Mouse (Mus musculus) midbrain, embryonic 13.5 days (tissue): ENCODE measurements around the gene Hapln2. TPM values are rescaled to one million over a fixed set of nuclear protein-coding genes. Genes with fewer than 3 reads are reported as not detected.

Experiments used
- ATAC-seq: fragments of 200-750 bp; cut with Nextera tagmentation; 2 replicates; pipeline ENCODE4 v1.8.0; 2017; ENCODE audit warnings: mild to moderate bottlenecking, moderate TSS enrichment, moderate library complexity
- H3K27ac ChIP-seq: fragments of 300-500 bp; sonication (generic); 2 replicates; pipeline ENCODE4 v1.5.1; 2015; ENCODE audit warnings: inconsistent platforms, mild to moderate bottlenecking, moderate library complexity
- H3K27me3 ChIP-seq: fragments of 300-500 bp; sonication (generic); 2 replicates; pipeline ENCODE4 v1.6.1; 2015; ENCODE audit warnings: mild to moderate bottlenecking, inconsistent platforms
- H3K36me3 ChIP-seq: fragments of 300-500 bp; sonication (generic); 2 replicates; pipeline ENCODE4 v1.6.1; 2015; ENCODE audit warnings: mild to moderate bottlenecking, inconsistent platforms
- H3K4me1 ChIP-seq: fragments of 300-500 bp; sonication (generic); replicated peaks from 2 replicates; pipeline ENCODE4 v1.6.1; 2015; ENCODE audit warnings: inconsistent platforms
- H3K4me2 ChIP-seq: fragments of 300-500 bp; sonication (generic); replicated peaks from 2 replicates; pipeline ENCODE4 v1.6.1; 2015; ENCODE audit warnings: moderate library complexity, mild to moderate bottlenecking, inconsistent platforms
- H3K4me3 ChIP-seq: fragments of 300-500 bp; sonication (generic); replicated peaks from 2 replicates; pipeline ENCODE4 v1.5.1; 2015; ENCODE audit warnings: mild to moderate bottlenecking, inconsistent platforms
- H3K9ac ChIP-seq: fragments of 300-500 bp; sonication (generic); replicated peaks from 2 replicates; pipeline ENCODE4 v1.6.1; 2015; ENCODE audit warnings: mild to moderate bottlenecking, inconsistent platforms
- H3K9me3 ChIP-seq: fragments of 300-500 bp; sonication (generic); 2 replicates; pipeline ENCODE4 v1.6.1; 2016; ENCODE audit warnings: mild to moderate bottlenecking, inconsistent platforms
- WGBS: fragments of 180-500 bp; shearing (Covaris S2); methylation state at CpG from one replicate; pipeline ENCODE4 v1.1.7; 2015; 5-methylcytosine and 5-hydroxymethylcytosine counted together
- polyA plus RNA-seq: library from polyadenylated mRNA; unstranded; fragments of >200 nt; fragmentation: Nextera tagmentation; extraction: Ambion mirVana; gene quantifications from 2 replicates; pipeline ENCODE4 v1.2.1, GENCODE M21; 2015

The Hapln2 gene
- polyA plus RNA-seq, 1 experiment from 2014 or later: 0.55 TPM

- H3K4me2 ChIP-seq: no peak overlapping the region
- no peak for ATAC-seq
These were observed 43.3 kb downstream of the Hapln2 start for GRCm38 (mm10) chr3:87984094-87984493.

GRCm38 (mm10) chr3:87983627-87984026, 43.8 kb downstream of the Hapln2 start:
- no peak for ATAC-seq
- peak overlapping the region; percentile 37 for H3K4me2 ChIP-seq
- peaks cover 92% of the 10 kb centered on the region for H3K4me1 ChIP-seq
- peaks cover 3% of the 10 kb centered on the region; the same call in 1 of the 2 replicates for H3K27me3 ChIP-seq
- no peak overlapping the region for H3K9ac ChIP-seq
- H3K27ac ChIP-seq: peak overlapping the region; percentile 61
- WGBS: 43% methylated on average over 6 of the region's 6 CpGs
- no peak overlapping the region for H3K4me3 ChIP-seq
- H3K9me3 ChIP-seq: no peaks in the 10 kb centered on the region
- no peaks in the 10 kb centered on the region; the same call in 1 of the 2 replicates for H3K36me3 ChIP-seq

More at GRCm38 (mm10) chr3:87984094-87984493, 43.3 kb downstream of the Hapln2 start:
- no peaks in the 10 kb centered on the region for H3K9me3 ChIP-seq
- H3K27me3 ChIP-seq: peaks cover 7% of the 10 kb centered on the region
- no peak overlapping the region for H3K4me3 ChIP-seq
- no peaks in the 10 kb centered on the region; the same call in 1 of the 2 replicates for H3K36me3 ChIP-seq
- 36% methylated on average over 3 of the region's 3 CpGs for WGBS
- no peak overlapping the region for H3K9ac ChIP-seq
- peaks cover 92% of the 10 kb centered on the region for H3K4me1 ChIP-seq
- no peak overlapping the region for H3K27ac ChIP-seq

- H3K36me3 ChIP-seq: peaks cover 5% of the 10 kb centered on the region; the same call in 1 of the 2 replicates
- WGBS: under 1% methylated on average over 13 of the region's 13 CpGs
- H3K27me3 ChIP-seq: no peaks in the 10 kb centered on the region
- peak overlapping the region; percentile 37 for H3K4me2 ChIP-seq
- peak; percentile 32 for ATAC-seq
- no peak overlapping the region for H3K4me3 ChIP-seq
- H3K27ac ChIP-seq: peak overlapping the region; percentile 61
- H3K9ac ChIP-seq: peak overlapping the region; percentile 39
- peaks cover 86% of the 10 kb centered on the region for H3K4me1 ChIP-seq
- no peaks in the 10 kb centered on the region for H3K9me3 ChIP-seq
These were observed 44.4 kb downstream of the Hapln2 start for GRCm38 (mm10) chr3:87982836-87983601.

GRCm38 (mm10) chr3:87981894-87982835, 45.2 kb downstream of the Hapln2 start:
- Histone ChIP-seq H3K27me3 (no peaks in the 10 kb centered on the region), H3K27ac (peak overlapping the region; percentile 61), H3K4me2 (peak overlapping the region; percentile 37), H3K9me3 (no peaks in the 10 kb centered on the region), H3K9ac (peak overlapping the region; percentile 39; the same call in 1 of the 2 replicates), H3K4me3 (no peak overlapping the region), H3K36me3 (peaks cover 11% of the 10 kb centered on the region), H3K4me1 (peaks cover 78% of the 10 kb centered on the region)
- 0 out of 2 replicates have a peak, but pooled peaks have one; percentile 11 for ATAC-seq
- WGBS: 28% methylated on average over 12 of the region's 12 CpGs

GRCm38 (mm10) chr3:87981214-87981760, 46.1 kb downstream of the Hapln2 start:
- Histone ChIP-seq H3K27ac (peak overlapping the region; percentile 61; the same call in 1 of the 2 replicates), H3K4me2 (no peak overlapping the region), H3K36me3 (peaks cover 18% of the 10 kb centered on the region), H3K9ac (no peak overlapping the region), H3K9me3 (no peaks in the 10 kb centered on the region), H3K4me1 (peaks cover 70% of the 10 kb centered on the region), H3K27me3 (no peaks in the 10 kb centered on the region), H3K4me3 (no peak overlapping the region)
- ATAC-seq: no peak
- 87% methylated on average over 6 of the region's 6 CpGs for WGBS

GRCm38 (mm10) chr3:87980728-87981127, 46.7 kb downstream of the Hapln2 start:
- Histone ChIP-seq H3K4me3 (no peak overlapping the region), H3K36me3 (peaks cover 23% of the 10 kb centered on the region), H3K4me2 (no peak overlapping the region), H3K4me1 (peaks cover 64% of the 10 kb centered on the region), H3K27me3 (no peaks in the 10 kb centered on the region), H3K27ac (peak overlapping the region; percentile 61), H3K9ac (no peak overlapping the region), H3K9me3 (no peaks in the 10 kb centered on the region)
- ATAC-seq: no peak
- 57% methylated on average over 5 of the region's 5 CpGs for WGBS

GRCm38 (mm10) chr3:87980085-87980484, 47.3 kb downstream of the Hapln2 start:
- Histone ChIP-seq H3K9ac (no peak overlapping the region), H3K27ac (peak overlapping the region; percentile 61), H3K36me3 (peaks cover 29% of the 10 kb centered on the region), H3K4me1 (peaks cover 64% of the 10 kb centered on the region), H3K27me3 (no peaks in the 10 kb centered on the region), H3K9me3 (no peaks in the 10 kb centered on the region), H3K4me2 (no peak overlapping the region), H3K4me3 (no peak overlapping the region)
- WGBS: 72% methylated on average over 3 of the region's 3 CpGs
- no peak for ATAC-seq

GRCm38 (mm10) chr3:87979493-87979892, 47.9 kb downstream of the Hapln2 start:
- Histone ChIP-seq H3K36me3 (peaks cover 29% of the 10 kb centered on the region), H3K27me3 (no peaks in the 10 kb centered on the region), H3K27ac (no peak overlapping the region), H3K9ac (no peak overlapping the region), H3K4me1 (peaks cover 64% of the 10 kb centered on the region), H3K4me2 (no peak overlapping the region), H3K9me3 (no peaks in the 10 kb centered on the region), H3K4me3 (no peak overlapping the region)
- no peak for ATAC-seq
- 89% methylated on average over 5 of the region's 5 CpGs for WGBS

GRCm38 (mm10) chr3:87974381-87974987, 52.9 kb downstream of the Hapln2 start:
- Histone ChIP-seq H3K9ac (peak overlapping the region; percentile 89), H3K27ac (peak overlapping the region; percentile 90), H3K36me3 (peaks cover 29% of the 10 kb centered on the region), H3K9me3 (no peaks in the 10 kb centered on the region), H3K27me3 (no peaks in the 10 kb centered on the region), H3K4me3 (peak overlapping the region; percentile 70), H3K4me2 (peak overlapping the region; percentile 94), H3K4me1 (peaks cover 59% of the 10 kb centered on the region)
- 4% methylated on average over 12 of the region's 12 CpGs for WGBS
- peak; percentile 51 for ATAC-seq

- H3K27ac ChIP-seq: peak overlapping the region; percentile 90
- H3K9ac ChIP-seq: peak overlapping the region; percentile 89
- WGBS: 5% methylated on average over 14 of the region's 14 CpGs
- H3K36me3 ChIP-seq: peaks cover 29% of the 10 kb centered on the region
- peaks cover 55% of the 10 kb centered on the region for H3K4me1 ChIP-seq
- H3K27me3 ChIP-seq: no peaks in the 10 kb centered on the region
- peak overlapping the region; percentile 70 for H3K4me3 ChIP-seq
- H3K4me2 ChIP-seq: peak overlapping the region; percentile 94
- ATAC-seq: peak; percentile 5; the same call in 1 of the 2 replicates
- no peaks in the 10 kb centered on the region for H3K9me3 ChIP-seq
These were observed 53.6 kb downstream of the Hapln2 start for GRCm38 (mm10) chr3:87973593-87974380.

GRCm38 (mm10) chr3:87972776-87973175, 54.6 kb downstream of the Hapln2 start:
- peaks cover 55% of the 10 kb centered on the region for H3K4me1 ChIP-seq
- H3K9ac ChIP-seq: peak overlapping the region; percentile 89
- H3K4me2 ChIP-seq: peak overlapping the region; percentile 94
- WGBS: 14% methylated on average over 5 of the region's 5 CpGs
- H3K4me3 ChIP-seq: peak overlapping the region; percentile 70
- H3K27me3 ChIP-seq: no peaks in the 10 kb centered on the region
- H3K36me3 ChIP-seq: peaks cover 21% of the 10 kb centered on the region
- ATAC-seq: no peak
- H3K27ac ChIP-seq: peak overlapping the region; percentile 90
- no peaks in the 10 kb centered on the region for H3K9me3 ChIP-seq
